Mouse (Mus musculus): ENCODE data around the gene Ipo9. TPM values are rescaled to one million over a fixed set of nuclear protein-coding genes. Genes with fewer than 3 reads are reported as not detected.

Gene Ipo9
- polyA plus RNA-seq, 2 experiments: 19.4 to 26.6 TPM

GRCm38 (mm10) chr1:135361491-135361890 is 68.8 kb downstream of the Ipo9 start:
- Histone ChIP-seq H3K9me3 (ENCODE audit: control insufficient read depth, low read length) (no peaks in the 10 kb centered on the region), H3K4me2 (ENCODE audit: low read depth) (no peak overlapping the region), H3K4me1 (replicated peaks; ENCODE audit: control insufficient read depth in 2 of 2, insufficient read depth in 2 of 2, low read length in 1 of 2) (no peaks in the 10 kb centered on the region), H3K27me3 (ENCODE audit: control insufficient read depth, insufficient read depth, low read length) (no peaks in the 10 kb centered on the region), H3K4me3 (ENCODE audit: insufficient read depth in 1 of 2, low read depth in 2 of 2, low read length in 2 of 2) (no peak overlapping the region), H3K9ac (replicated peaks) (no peak overlapping the region), H3K36me3 (replicated peaks; ENCODE audit: control insufficient read depth, insufficient read depth, low read depth) (no peaks in the 10 kb centered on the region), H3K27ac (no peak overlapping the region)
- TF ChIP-seq CTCF (IDR thresholded peaks at IDR 0.05; ENCODE audit: low read depth): no peak
- no peak for TF ChIP-seq EP300 (IDR thresholded peaks at IDR 0.05; ENCODE audit: low read depth)
- DNase-seq (ENCODE audit: low read depth in 3 of 3, low spot score in 3 of 3) (no peak), ATAC-seq (ENCODE audit: insufficient read depth) (no peak)
- 53% methylated on average over 4 of the region's 4 CpGs for WGBS (ENCODE audit: insufficient replicate concordance)

- Histone ChIP-seq H3K9ac (replicated peaks) (no peak overlapping the region), H3K27ac (no peak overlapping the region), H3K9me3 (ENCODE audit: control insufficient read depth, low read length) (no peaks in the 10 kb centered on the region), H3K4me3 (ENCODE audit: insufficient read depth in 1 of 2, low read depth in 2 of 2, low read length in 2 of 2) (no peak overlapping the region), H3K4me2 (ENCODE audit: low read depth) (no peak overlapping the region), H3K4me1 (replicated peaks; ENCODE audit: control insufficient read depth in 2 of 2, insufficient read depth in 2 of 2, low read length in 1 of 2) (no peaks in the 10 kb centered on the region), H3K27me3 (ENCODE audit: control insufficient read depth, insufficient read depth, low read length) (no peaks in the 10 kb centered on the region), H3K36me3 (replicated peaks; ENCODE audit: control insufficient read depth, insufficient read depth, low read depth) (no peaks in the 10 kb centered on the region)
- DNase-seq (ENCODE audit: low read depth in 3 of 3, low spot score in 3 of 3) (no peak), ATAC-seq (ENCODE audit: insufficient read depth) (no peak)
- TF ChIP-seq EP300 (IDR thresholded peaks at IDR 0.05; ENCODE audit: low read depth) (no peak), CTCF (IDR thresholded peaks at IDR 0.05; ENCODE audit: low read depth) (no peak)
- 29% methylated on average over 2 of the region's 2 CpGs for WGBS (ENCODE audit: insufficient replicate concordance)
Observed at GRCm38 (mm10) chr1:135359071-135359470, 71.2 kb downstream of the Ipo9 start.

- Histone ChIP-seq H3K27me3 (ENCODE audit: control insufficient read depth, insufficient read depth, low read length) (no peaks in the 10 kb centered on the region), H3K4me2 (ENCODE audit: low read depth) (no peak overlapping the region), H3K27ac (no peak overlapping the region), H3K9me3 (ENCODE audit: control insufficient read depth, low read length) (no peaks in the 10 kb centered on the region), H3K4me3 (ENCODE audit: insufficient read depth in 1 of 2, low read depth in 2 of 2, low read length in 2 of 2) (no peak overlapping the region), H3K36me3 (replicated peaks; ENCODE audit: control insufficient read depth, insufficient read depth, low read depth) (no peaks in the 10 kb centered on the region), H3K9ac (replicated peaks) (no peak overlapping the region), H3K4me1 (replicated peaks; ENCODE audit: control insufficient read depth in 2 of 2, insufficient read depth in 2 of 2, low read length in 1 of 2) (no peaks in the 10 kb centered on the region)
- no peak for DNase-seq (ENCODE audit: low read depth in 3 of 3, low spot score in 3 of 3)
- no peak for ATAC-seq (ENCODE audit: insufficient read depth)
- 70% methylated on average over 3 of the region's 3 CpGs for WGBS (ENCODE audit: insufficient replicate concordance)
- no peak for TF ChIP-seq CTCF (IDR thresholded peaks at IDR 0.05; ENCODE audit: low read depth)
- TF ChIP-seq EP300 (IDR thresholded peaks at IDR 0.05; ENCODE audit: low read depth): no peak
Observed at GRCm38 (mm10) chr1:135351953-135352352, 78.3 kb downstream of the Ipo9 start.

DNA sequence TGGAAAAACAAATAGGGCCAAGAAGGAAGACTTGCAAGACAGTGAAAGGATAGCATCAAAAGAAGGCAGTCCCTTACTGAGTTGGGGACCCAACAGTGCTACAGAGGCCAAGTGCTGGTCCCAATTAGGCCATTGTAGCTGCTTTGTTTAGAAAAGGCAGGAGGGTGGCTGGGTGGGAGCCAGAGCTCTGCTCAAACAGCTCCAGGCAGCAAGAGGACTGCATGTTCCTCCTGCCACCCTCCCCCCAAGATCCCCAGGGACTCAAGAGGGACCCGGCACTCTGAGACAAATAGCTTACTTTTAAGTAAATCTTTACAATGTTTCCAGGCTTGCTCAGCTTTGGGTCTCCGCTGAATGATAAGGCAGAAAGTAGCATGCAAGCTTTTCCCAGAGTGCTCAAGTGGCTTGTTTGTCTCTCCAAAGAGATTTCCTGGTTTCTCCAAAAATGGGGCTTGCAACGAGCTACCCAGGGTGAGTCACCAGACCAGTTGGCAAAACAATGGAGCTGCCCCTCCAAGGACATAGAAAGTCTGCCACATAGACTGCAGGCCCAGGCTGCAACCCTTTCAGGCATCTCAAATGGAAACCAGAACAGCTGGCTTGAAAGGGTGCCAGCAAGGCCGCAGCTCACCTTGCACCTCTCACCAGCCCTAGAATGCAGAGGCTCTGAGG is 82.7 kb downstream of the Ipo9 start:
- H3K27ac ChIP-seq: no peak overlapping the region
- no peaks in the 10 kb centered on the region for H3K27me3 ChIP-seq (ENCODE audit: control insufficient read depth, insufficient read depth, low read length)
- 49% methylated on average over 4 of the region's 4 CpGs for WGBS (ENCODE audit: insufficient replicate concordance)
- no peaks in the 10 kb centered on the region for H3K9me3 ChIP-seq (ENCODE audit: control insufficient read depth, low read length)
- ATAC-seq (ENCODE audit: insufficient read depth) (no peak), DNase-seq (ENCODE audit: low read depth in 3 of 3, low spot score in 3 of 3) (no peak)
- H3K4me2 ChIP-seq (ENCODE audit: low read depth): no peak overlapping the region
- H3K9ac ChIP-seq (replicated peaks): no peak overlapping the region
- no peaks in the 10 kb centered on the region for H3K36me3 ChIP-seq (replicated peaks; ENCODE audit: control insufficient read depth, insufficient read depth, low read depth)
- TF ChIP-seq CTCF (IDR thresholded peaks at IDR 0.05; ENCODE audit: low read depth) (no peak), EP300 (IDR thresholded peaks at IDR 0.05; ENCODE audit: low read depth) (no peak)
- H3K4me1 ChIP-seq (replicated peaks; ENCODE audit: control insufficient read depth in 2 of 2, insufficient read depth in 2 of 2, low read length in 1 of 2): no peaks in the 10 kb centered on the region
- no peak overlapping the region for H3K4me3 ChIP-seq (ENCODE audit: insufficient read depth in 1 of 2, low read depth in 2 of 2, low read length in 2 of 2)

DNA sequence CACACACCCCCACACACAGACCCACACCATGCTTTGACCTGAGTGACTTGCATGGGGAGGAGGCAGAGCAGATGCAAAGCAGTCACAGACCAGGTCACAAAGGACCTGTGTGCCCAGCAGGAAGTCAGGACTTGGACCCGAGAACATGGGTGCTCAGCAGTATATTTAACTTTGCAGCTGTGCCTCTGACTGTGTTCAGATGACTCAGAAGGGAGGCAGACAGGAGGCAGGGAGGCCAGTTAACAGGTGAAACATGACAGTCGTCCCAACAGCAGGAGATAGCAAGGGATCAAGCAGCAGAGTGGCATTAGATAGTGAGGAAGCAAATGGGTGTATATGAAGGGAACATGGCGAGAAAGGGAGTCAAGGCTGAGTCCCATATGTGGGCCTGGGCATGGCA is 83.4 kb downstream of the Ipo9 start:
- no peak for TF ChIP-seq EP300 (IDR thresholded peaks at IDR 0.05; ENCODE audit: low read depth)
- Histone ChIP-seq H3K4me1 (replicated peaks; ENCODE audit: control insufficient read depth in 2 of 2, insufficient read depth in 2 of 2, low read length in 1 of 2) (no peaks in the 10 kb centered on the region), H3K9ac (replicated peaks) (no peak overlapping the region), H3K4me2 (ENCODE audit: low read depth) (no peak overlapping the region), H3K27ac (no peak overlapping the region), H3K9me3 (ENCODE audit: control insufficient read depth, low read length) (no peaks in the 10 kb centered on the region), H3K4me3 (ENCODE audit: insufficient read depth in 1 of 2, low read depth in 2 of 2, low read length in 2 of 2) (no peak overlapping the region), H3K27me3 (ENCODE audit: control insufficient read depth, insufficient read depth, low read length) (no peaks in the 10 kb centered on the region), H3K36me3 (replicated peaks; ENCODE audit: control insufficient read depth, insufficient read depth, low read depth) (no peaks in the 10 kb centered on the region)
- no peak; the same call in 1 of the 2 replicates for ATAC-seq (ENCODE audit: insufficient read depth)
- no peak for DNase-seq (ENCODE audit: low read depth in 3 of 3, low spot score in 3 of 3)
- WGBS (ENCODE audit: insufficient replicate concordance): 45% methylated on average over 3 of the region's 3 CpGs

Measured in liver, embryonic 14.5 days (tissue).